Mouse (Mus musculus) cerebellum, postnatal 14 days (tissue): ENCODE measurements around the gene Gm20877.
"Not testable (repeated sequence)": the region's sequence is repeated elsewhere in the genome, so short reads cannot be mapped to it uniquely, and the experiment has no call there.

ENCODE experiments used
- DNase-seq, 2 experiments: peaks; one replicate each; pipeline ENCODE4 v3.0.0; 2021; ENCODE audit warnings: mixed read lengths in 2 of 2

The Gm20877 gene

DNA sequence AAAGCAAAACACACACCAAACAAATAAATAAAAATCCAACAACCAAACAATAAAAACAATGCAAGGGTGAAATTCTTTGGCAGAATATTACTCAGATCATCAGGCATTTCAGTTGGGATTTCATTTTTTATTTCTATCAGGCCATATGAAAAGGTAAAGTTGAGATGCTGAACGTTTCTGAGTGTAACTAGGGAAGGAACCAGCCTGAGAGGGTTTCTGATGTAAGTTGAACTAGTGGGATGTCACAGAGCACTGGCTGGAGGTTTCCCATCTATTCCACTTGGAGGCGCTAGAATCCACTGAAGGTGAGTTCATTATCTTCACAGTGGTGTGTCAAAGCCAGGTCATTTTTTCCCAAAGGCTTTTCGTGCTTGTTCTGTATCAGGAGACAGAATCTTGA, at the start of gene Gm20877:
Gene Gm20877 (plus strand): TSS at position 301 of the 400 bp plus-strand sequence.
- not testable (repeated sequence) for DNase-seq
